Mouse (Mus musculus) kidney, postnatal 4 days (tissue): ENCODE measurements around the gene Rbm17.
"Not testable (repeated sequence)": the region's sequence is repeated elsewhere in the genome, so short reads cannot be mapped to it uniquely, and the experiment has no call there.

Source experiments
- DNase-seq, 2 experiments: peaks; one replicate each; pipeline ENCODE4 v3.0.0; 2021; ENCODE audit warnings: mixed read lengths in 2 of 2

Rbm17 gene

DNA sequence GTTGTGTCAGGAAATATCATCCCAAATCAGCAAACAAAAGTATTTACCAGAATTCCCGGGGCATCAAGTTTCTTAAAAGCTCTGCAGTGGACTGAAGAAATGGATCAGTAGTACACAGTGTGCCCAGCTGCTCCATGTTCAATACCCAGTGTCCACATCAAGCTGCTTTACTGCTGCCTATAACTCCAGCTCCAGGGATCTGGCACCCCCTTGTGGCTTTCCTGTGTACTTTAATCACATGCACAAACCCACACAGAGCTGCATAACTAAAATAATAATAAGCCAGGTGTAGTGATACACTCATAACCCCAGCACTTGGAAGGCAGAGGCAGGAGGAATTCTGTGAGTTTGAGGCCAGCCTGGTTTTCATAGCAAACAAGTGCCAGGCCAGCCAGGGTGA lies 61.3 kb downstream of the Rbm17 start:
- DNase-seq = peak; percentile 82 to 85

DNA sequence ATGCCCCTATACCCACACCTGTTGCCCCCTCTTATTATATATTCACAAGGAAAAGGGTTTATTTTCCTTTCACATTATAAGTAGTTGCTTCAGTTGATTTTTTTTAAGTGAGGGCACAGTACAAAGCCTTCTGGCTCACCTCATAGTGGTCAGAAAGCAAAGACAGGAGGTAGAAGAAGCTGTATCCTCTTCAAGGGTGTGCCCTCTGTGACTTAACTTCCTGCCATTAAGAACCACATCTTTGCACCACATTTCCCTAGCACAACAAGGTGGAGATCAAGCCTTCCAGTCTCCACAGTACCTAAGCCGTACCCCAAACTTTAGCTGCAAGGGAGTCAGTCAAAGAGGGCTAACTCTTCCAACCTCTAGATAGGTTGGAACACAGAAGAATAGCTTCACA lies 61.8 kb downstream of the Rbm17 start:
- DNase-seq = no peak

DNA sequence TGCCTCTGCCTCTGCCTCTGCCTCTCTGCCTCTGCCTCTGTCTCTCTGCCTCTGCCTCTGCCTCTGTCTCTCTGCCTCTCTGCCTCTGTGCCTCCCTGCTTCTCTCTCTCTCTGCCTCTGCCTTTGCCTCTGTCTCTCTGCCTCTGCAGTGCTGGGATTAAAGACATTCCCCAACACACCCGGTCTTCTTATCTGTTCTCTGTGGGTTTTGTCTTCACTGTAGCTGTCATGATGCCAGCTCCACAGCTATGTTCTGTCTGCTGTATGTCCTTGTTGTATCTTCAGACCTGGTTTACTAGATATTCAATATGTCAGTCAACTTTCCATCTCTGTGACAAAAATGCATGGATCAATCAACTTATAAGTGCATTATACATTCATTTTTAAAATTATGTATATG lies 62.4 kb downstream of the Rbm17 start:
- DNase-seq = not testable (repeated sequence)

DNA sequence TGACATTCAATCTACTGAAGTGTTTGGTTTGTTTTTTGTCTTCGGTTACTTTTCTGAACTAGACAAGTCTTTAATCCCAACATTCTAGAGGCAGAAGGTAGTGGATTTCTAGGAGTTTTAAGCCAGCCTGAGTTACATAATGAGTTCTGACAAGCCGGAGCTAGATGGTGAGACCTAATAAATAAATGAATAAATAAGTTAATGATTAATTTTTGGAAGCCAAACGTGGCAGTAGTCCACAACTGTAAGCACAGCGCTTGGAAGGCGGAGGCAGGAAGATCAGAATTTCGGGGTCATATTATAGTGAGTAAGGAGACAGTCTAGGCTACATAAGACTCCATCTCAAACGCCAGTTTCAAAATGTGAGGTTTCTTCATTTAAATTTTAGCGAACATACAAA lies 68.0 kb downstream of the Rbm17 start:
- peak in 1 of 2 experiments; percentile 21 for DNase-seq
